Mouse (Mus musculus) fat pad, adult 2 months (tissue): ENCODE results near the gene Atp1a4.

Experiments used
- DNase-seq: peaks from one replicate; pipeline ENCODE4 v3.0.0-alpha.2; 2011; ENCODE audit warnings: low read depth, low spot score; ENCODE audit errors: extremely low read depth

Atp1a4 gene

DNA sequence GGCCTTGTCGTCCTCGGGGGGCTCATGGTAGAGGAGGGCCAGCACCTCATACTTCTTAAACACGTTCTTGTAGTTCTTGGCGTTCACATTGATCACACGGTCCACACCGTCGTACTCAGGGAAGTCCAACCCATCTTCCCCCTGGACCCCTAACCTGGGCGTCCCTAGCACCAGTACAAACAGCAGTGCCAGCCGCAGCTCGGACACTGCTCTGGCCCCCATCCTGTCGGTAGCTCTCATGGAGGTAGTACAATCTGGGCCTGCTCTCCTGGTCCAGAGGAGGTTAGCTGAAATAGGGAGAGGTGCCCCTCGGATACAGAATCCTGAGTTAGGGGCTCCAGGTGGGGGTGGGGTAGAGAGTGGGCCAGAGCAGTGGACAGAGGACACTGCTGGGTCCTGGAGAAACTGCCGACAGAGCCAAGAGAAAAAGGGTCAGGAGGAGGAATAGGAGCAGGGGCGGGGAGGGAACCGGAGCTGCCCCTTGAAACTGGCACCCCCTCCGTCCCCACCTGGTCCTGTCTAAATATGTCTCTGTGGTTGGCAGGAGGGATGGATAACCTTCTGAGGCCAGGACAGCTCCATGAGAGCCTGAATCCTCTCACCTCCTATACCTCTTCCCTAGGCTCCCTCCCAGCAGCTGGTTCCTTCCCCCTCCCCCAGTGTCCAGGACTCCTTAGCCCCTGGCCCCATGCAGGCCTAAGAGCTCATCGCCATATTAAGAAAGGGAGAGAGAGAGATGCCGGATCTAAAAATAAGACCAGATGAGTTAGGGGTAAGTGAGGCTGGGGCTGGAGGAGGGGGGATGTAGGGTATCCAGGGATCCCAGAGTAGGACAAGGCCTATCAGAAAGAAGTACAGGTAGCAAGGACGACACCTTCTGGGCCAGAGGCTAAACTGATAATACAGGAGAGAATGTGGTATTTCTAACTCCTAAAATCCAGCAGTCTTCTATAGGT is 38.5 kb downstream of the Atp1a4 start, which contains the start of gene Casq1:
Gene Casq1, minus strand, starts transcription at position 418 of the 956 bp plus-strand sequence.
- no peak for DNase-seq

GRCm38 (mm10) chr1:172218164-172218910 is 39.9 kb downstream of the Atp1a4 start:
- no peak for DNase-seq

DNA sequence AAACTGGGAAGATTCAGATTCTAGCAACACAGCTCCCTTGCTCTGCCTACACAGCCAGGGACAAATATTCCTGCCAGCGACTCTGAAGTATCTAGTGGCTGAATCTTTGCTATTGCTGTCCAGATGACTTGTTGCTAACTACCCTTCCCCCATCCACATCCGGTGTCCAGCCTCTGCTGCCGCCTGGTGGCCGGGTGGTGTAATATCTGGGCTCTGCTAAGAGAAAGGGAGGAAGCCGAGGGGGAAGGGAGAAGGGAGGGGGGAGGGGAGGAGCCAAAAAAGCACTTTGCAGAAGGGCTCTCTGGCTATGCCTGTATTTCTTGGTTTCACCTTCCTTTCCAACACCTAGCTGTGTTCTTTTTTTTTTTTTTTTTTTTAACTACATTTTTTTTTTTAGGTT is 41.1 kb downstream of the Atp1a4 start:
- DNase-seq: no peak

DNA sequence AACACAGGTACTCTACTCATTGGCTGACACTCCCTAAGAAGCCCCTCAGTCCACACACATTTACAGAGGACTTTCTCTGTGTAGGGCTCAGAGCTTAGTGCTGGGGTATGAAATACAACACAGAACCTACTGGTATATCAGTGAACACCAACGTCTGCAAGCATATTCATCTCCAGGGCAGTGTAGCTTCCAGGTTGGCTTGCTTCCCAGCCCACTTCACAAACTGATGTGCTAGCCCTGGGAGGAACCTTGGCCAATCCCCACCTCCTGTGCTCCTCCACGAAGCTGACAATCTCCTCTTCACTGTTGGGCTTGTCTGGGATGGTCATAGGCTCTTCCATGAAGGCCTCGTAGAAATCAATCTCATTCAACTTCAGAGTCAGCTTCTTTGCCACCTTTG is 43.5 kb downstream of the Atp1a4 start:
- no peak for DNase-seq

DNA sequence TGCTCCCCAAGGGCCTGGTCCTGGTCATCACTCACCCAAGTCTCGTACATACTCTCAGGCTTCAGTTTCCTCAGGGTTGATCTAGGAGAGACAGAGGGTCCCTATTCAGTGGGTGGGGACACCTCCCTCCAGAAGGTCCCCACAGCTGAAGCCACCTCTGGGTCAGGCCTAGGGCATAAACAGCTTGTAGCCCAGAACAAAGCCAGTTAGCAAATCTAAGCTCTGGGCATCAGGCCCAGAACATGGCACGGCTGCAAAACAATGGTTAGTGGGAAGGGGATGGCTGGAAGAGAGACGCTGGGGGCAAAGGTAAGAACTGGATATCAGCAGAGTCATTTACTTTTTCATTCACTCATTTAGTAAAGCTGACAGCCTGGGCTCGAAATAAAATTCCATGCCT is 44.4 kb downstream of the Atp1a4 start:
- no peak for DNase-seq

GRCm38 (mm10) chr1:172212776-172213175 is 45.4 kb downstream of the Atp1a4 start:
- no peak for DNase-seq

GRCm38 (mm10) chr1:172207111-172207584 is 51.1 kb downstream of the Atp1a4 start:
- DNase-seq: no peak

DNA sequence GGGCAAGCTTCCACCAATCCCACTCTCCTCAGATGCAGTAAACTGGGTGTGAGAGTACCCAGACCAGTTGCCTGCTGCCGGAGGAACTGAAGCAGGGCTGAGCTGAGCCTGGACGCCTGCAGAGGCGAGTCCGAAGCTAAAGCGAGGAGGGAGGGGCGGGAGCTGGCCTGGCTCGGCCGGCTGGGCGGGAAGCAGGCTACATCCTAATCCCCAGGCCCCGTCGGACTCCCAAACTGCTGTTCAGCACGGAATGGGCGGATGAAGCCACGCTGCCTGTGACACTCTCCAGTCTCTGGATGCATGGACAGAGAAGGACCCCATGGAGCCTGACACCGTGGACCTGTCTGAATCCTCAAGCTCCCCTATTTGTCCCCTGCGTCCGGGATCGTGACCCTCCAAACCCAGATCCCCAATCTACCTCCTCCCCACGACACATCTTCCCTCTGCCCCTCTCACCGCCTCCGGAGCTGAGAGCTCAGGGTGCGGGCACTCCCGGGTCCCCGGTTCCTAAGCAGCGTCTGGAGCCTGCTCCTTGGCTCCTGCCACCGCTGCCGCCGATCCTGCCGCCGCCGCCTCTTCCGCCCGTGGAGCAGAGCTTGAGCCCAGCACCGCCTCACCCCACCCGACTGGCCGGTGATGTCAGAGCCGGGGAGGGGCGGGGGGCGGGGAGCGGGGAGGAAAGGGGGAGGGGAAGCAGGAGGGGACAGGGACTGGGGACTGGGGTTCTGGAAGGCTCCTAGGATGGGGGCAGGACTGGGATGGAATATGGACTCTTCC is 51.9 kb downstream of the Atp1a4 start, which contains the start of gene Pea15a:
Gene Pea15a, minus strand, starts transcription at position 664 of the 777 bp plus-strand sequence.
- no peak for DNase-seq

- no peak for DNase-seq
Observed at GRCm38 (mm10) chr1:172205741-172206087, 52.5 kb downstream of the Atp1a4 start.

GRCm38 (mm10) chr1:172204814-172205740 is 53.1 kb downstream of the Atp1a4 start:
- no peak for DNase-seq

- DNase-seq: no peak
Observed at GRCm38 (mm10) chr1:172204033-172204813, 54.0 kb downstream of the Atp1a4 start.

- DNase-seq: no peak
Observed at GRCm38 (mm10) chr1:172203566-172203965, 54.6 kb downstream of the Atp1a4 start.

DNA sequence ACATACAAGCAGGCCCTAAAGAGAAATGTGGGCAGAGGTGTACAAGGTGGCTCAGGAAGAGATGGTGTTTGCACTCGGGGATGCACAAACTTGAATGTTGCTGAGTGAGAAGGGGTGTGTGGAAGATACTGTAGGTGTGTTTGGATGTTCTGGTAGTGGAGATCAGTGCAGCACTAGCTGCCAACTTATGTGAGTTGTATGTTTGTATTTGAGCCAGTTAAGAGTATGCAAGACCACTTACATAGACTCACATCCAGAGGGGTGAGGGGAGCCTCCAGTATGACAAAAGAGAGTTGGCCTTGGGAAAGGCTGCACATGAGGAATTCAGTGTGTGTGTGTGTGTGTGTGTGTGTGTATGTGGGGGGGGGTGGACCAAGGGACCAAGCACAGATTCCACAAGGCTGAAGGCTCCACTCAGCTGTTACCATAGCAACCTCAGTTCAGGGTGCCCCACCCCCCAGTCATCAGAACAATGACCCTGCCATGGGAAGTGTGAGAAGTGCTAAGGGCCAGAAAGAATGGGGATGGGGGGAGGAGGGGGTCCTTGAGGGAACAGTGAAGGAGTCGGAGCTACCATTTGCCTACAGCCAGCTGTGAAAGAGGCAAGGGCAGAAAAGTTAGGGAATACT is 55.2 kb downstream of the Atp1a4 start:
- no peak for DNase-seq

GRCm38 (mm10) chr1:172201967-172202880 is 56.0 kb downstream of the Atp1a4 start:
- DNase-seq: no peak

DNA sequence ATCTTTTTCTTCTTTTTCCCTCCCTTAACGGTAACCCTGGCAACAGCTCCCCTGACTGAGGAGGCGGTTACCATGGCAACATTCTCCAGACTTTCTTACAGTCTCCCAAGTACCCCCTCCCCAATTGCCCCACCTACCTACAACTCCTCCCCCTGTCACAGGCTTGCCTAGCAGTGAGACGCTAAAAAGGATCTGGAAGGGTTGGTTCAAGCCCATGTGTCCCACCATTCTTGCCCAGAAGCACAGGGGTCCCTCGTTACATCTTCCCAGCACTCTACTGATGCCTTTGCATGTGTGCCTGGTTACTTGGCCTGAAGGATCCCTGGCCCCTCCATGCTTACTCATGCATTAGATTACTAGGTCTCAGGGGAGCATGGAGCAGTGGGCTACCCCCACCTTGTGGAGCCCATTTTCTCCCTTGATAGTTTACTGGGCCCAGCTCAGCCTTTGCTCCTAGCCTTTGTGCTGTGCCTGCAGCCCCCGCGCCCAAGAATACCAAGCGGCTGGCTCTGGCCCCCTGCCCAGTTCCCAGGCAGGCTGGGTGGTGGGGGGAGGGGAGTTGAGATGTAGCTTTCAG is 57.3 kb downstream of the Atp1a4 start:
- DNase-seq: no peak

GRCm38 (mm10) chr1:172200161-172200560 is 58.1 kb downstream of the Atp1a4 start:
- no peak for DNase-seq

GRCm38 (mm10) chr1:172198996-172199395 is 59.2 kb downstream of the Atp1a4 start:
- DNase-seq: no peak
